Mouse (Mus musculus): ENCODE results near the gene Gpr137. TPM values are rescaled to one million over a fixed set of nuclear protein-coding genes. Genes with fewer than 3 reads are reported as not detected.
"Not testable (repeated sequence)": the region's sequence is repeated elsewhere in the genome, so short reads cannot be mapped to it uniquely, and the experiment has no call there.

The Gpr137 gene
- polyA plus RNA-seq, 2 experiments from 2014 or later = 9.8 to 11.5 TPM

- ATAC-seq = no peak
Measured at GRCm38 (mm10) chr19:6903031-6903430, 39.2 kb downstream of the Gpr137 start.

- ATAC-seq = no peak
Measured at GRCm38 (mm10) chr19:6899641-6900040, 42.6 kb downstream of the Gpr137 start.

DNA sequence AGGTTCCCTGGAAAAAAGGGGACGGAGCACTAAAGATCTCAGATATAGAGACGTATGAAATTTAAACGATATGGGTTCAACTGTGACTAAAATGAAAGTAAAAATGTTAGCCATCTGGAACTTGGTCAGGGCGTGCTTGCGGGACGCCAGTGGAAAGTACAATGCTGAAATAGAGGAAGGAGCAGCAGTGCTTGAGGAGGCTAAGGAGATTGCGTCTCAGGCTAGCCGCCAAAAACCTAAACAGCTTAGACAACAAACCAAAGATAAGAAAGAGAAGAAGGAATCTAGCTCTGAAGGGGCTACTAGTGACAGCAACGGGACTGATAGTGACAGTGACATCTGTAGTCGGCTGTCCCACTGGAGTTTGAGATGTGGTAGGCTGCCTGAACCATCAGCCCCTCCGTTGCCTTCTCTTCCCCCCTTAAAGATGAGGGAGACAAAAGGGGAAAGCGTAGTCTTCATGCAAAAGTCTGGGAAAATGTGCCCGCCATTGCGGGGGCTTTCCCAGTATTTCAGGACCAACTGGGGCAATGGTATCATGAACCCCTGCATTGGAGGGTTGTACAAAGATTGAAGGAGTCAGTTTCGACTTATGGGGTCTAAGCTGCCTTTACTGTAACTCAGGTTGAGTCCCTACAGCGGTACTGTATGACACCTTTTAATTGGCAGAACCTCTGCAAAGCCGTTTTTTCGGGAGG lies 46.5 kb downstream of the Gpr137 start:
- ATAC-seq = not testable (repeated sequence)

DNA sequence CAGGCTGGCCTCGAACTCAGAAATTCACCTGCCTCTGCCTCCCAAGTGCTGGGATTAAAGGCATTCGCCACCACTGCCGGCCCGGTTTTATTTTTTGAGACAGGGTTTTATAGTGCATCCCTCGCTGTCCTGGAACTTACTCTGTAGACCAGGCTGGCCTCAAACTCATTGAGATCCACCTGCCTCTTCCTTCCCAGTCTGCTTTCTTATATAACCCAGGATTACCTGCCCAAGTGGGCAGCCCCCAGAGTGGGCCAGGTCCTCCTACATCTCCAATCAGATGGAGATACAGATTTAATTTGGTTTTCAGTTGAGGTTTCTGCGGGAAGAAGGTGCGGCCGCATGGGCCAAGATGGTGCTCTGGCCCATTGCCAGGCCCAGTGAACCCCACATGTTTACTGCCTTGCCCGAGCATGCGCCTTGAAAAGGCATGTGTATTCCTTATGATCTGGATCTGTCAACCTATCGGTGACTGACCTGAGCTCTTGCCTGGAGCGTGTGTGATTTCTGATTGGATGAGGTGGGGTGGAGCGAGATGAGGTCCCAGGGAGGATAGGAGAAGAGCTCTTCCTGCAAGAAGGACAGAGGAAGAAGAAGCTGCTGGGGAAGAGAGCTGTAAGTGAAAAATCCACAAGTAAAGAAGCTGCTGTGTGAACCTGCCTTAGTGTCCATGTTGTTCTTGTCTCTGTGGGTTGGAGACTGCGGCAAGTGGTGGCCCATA lies 48.4 kb downstream of the Gpr137 start:
- no peak for ATAC-seq

DNA sequence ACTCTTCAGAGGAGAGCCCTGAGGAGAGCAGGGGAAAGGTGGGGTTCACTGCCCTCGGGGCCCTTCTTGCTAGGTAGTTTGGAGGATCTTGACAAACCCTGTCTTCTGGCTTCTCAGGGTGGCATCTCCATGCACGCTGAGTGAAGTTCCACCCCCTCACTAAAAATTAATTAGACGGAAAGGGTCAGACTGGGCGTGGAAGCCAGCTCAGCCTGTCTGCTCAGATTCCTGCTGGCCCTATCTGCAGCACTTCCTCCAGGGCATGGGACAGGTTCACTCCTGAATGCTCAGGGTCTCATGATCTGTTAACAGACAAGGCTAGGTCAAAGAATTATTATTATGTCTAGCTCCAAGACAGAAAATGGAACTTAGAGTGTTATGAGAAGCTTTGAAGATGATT lies 49.8 kb downstream of the Gpr137 start:
- no peak for ATAC-seq

Other genes starting within 250 kb of the Gpr137 start
- 1 to 10 TPM; 6.2 to 9.2 TPM for gene Rps6ka4, start 101.8 kb downstream of the Gpr137 start, polyA plus RNA-seq (2017; shearing (Covaris generic))
- gene Ccdc88b, start 84.3 kb downstream of the Gpr137 start, polyA plus RNA-seq (2017; shearing (Covaris generic)) = 1 to 10 TPM; 3.8 to 6.5 TPM
- gene Trmt112, start 32.8 kb downstream of the Gpr137 start, polyA plus RNA-seq (2017; shearing (Covaris generic)) = 100 to 1,000 TPM; 183 to 217 TPM
- 100 to 1,000 TPM; 244 to 253 TPM for gene Prdx5, start 32.4 kb downstream of the Gpr137 start, polyA plus RNA-seq (2017; shearing (Covaris generic))
- gene Esrra, start 20.7 kb downstream of the Gpr137 start, polyA plus RNA-seq (2017; shearing (Covaris generic)) = 1 to 10 TPM; 3.1 to 3.8 TPM
- gene Catsperz, start 17.1 kb downstream of the Gpr137 start, polyA plus RNA-seq (2017; shearing (Covaris generic)) = not detected
- not detected for gene Kcnk4, start 8.0 kb downstream of the Gpr137 start, polyA plus RNA-seq (2017; shearing (Covaris generic))
- gene Bad, start 619 bp downstream of the Gpr137 start, polyA plus RNA-seq (2017; shearing (Covaris generic)) = 10 to 100 TPM; 42.6 to 60.5 TPM
- 10 to 100 TPM; 14.2 to 26.1 TPM for gene Ppp1r14b, start 32.5 kb upstream of the Gpr137 start, polyA plus RNA-seq (2017; shearing (Covaris generic))
- 1 to 10 TPM; 3.2 to 5.1 TPM for gene Plcb3, start 34.0 kb upstream of the Gpr137 start, polyA plus RNA-seq (2017; shearing (Covaris generic))
- 10 to 100 TPM; 54.3 to 76.4 TPM for gene Fkbp2, start 38.0 kb upstream of the Gpr137 start, polyA plus RNA-seq (2017; shearing (Covaris generic))
- gene Vegfb, start 45.2 kb upstream of the Gpr137 start, polyA plus RNA-seq (2017; shearing (Covaris generic)) = 1 to 10 TPM; 2.5 to 2.6 TPM
- gene Dnajc4, start 50.1 kb upstream of the Gpr137 start, polyA plus RNA-seq (2017; shearing (Covaris generic)) = 10 to 100 TPM; 44.8 to 46.0 TPM
- 10 to 100 TPM; 29.8 to 33.4 TPM for gene Nudt22, start 53.6 kb upstream of the Gpr137 start, polyA plus RNA-seq (2017; shearing (Covaris generic))
- gene Trpt1, start 53.7 kb upstream of the Gpr137 start, polyA plus RNA-seq (2017; shearing (Covaris generic)) = 1 to 10 TPM; 4.5 to 7.3 TPM
- gene Fermt3, start 77.0 kb upstream of the Gpr137 start, polyA plus RNA-seq (2017; shearing (Covaris generic)) = 100 to 1,000 TPM; 208 to 288 TPM
- 100 to 1,000 TPM; 105 to 165 TPM for gene Stip1, start 97.5 kb upstream of the Gpr137 start, polyA plus RNA-seq (2017; shearing (Covaris generic))
- 1 to 10 TPM in 1 of 2 experiments, under 1 TPM in 1; 0.82 to 2.6 TPM for gene Macrod1, start 114.3 kb upstream of the Gpr137 start, polyA plus RNA-seq (2017; shearing (Covaris generic))
- gene Flrt1, start 163.2 kb upstream of the Gpr137 start, polyA plus RNA-seq (2017; shearing (Covaris generic)) = not detected